Mouse (Mus musculus) forebrain, embryonic 11.5 days (tissue): ENCODE measurements around the gene Stx5a. TPM values are rescaled to one million over a fixed set of nuclear protein-coding genes. Genes with fewer than 3 reads are reported as not detected.

ENCODE experiments used
- ATAC-seq: fragments of 200-750 bp; cut with Nextera tagmentation; replicated peaks from 2 replicates; pipeline ENCODE4 v1.8.0; 2017; ENCODE audit warnings: moderate TSS enrichment; ENCODE audit not compliant: low FRiP score
- DNase-seq: peaks from one replicate; pipeline ENCODE4 v3.0.0-alpha.2; 2017; ENCODE audit warnings: low spot score
- H3K27ac ChIP-seq: fragments of 300-500 bp; sonication (generic); 2 replicates; pipeline ENCODE4 v1.5.1; 2014; ENCODE audit warnings: low read depth, low read length
- H3K27me3 ChIP-seq: fragments of 300-500 bp; sonication (generic); 2 replicates; pipeline ENCODE4 v1.6.1; 2014; ENCODE audit warnings: mild to moderate bottlenecking, low read length, mixed read lengths; ENCODE audit not compliant: control insufficient read depth, insufficient read depth
- H3K36me3 ChIP-seq: fragments of 300-500 bp; sonication (generic); 2 replicates; pipeline ENCODE4 v1.6.1; 2014; ENCODE audit warnings: mild to moderate bottlenecking, low read length, moderate library complexity, mixed read lengths; ENCODE audit not compliant: control insufficient read depth, insufficient read depth
- H3K4me1 ChIP-seq: fragments of 300-500 bp; sonication (generic); replicated peaks from 2 replicates; pipeline ENCODE4 v1.6.1; 2014; ENCODE audit warnings: low read length, mixed read lengths; ENCODE audit not compliant: control insufficient read depth, insufficient read depth
- H3K4me2 ChIP-seq: fragments of 300-500 bp; sonication (generic); 2 replicates; pipeline ENCODE4 v1.6.1; 2014; ENCODE audit warnings: low read depth, mild to moderate bottlenecking, low read length, moderate library complexity, mixed read lengths; ENCODE audit not compliant: severe bottlenecking
- H3K4me3 ChIP-seq: fragments of 300-500 bp; sonication (generic); 2 replicates; pipeline ENCODE4 v1.5.1; 2014; ENCODE audit warnings: low read depth, low read length
- H3K9ac ChIP-seq: fragments of 300-500 bp; sonication (generic); 2 replicates; pipeline ENCODE4 v1.6.1; 2014; ENCODE audit warnings: low read length
- H3K9me3 ChIP-seq: fragments of 300-500 bp; sonication (generic); 2 replicates; pipeline ENCODE4 v1.6.1; 2016; ENCODE audit warnings: low read length, mixed read lengths; ENCODE audit not compliant: control insufficient read depth
- WGBS: fragments of 180-500 bp; shearing (Covaris S2); extraction: QIAGEN DNeasy Blood & Tissue Kit; methylation state at CpG from one replicate; pipeline ENCODE4 v1.1.7; 2014; 5-methylcytosine and 5-hydroxymethylcytosine counted together
- polyA plus RNA-seq: library from polyadenylated mRNA; unstranded; fragments of >200 nt; fragmentation: Nextera tagmentation; extraction: Ambion mirVana; gene quantifications from 2 replicates; pipeline ENCODE4 v1.2.1, GENCODE M21; 2014

The Stx5a gene
- polyA plus RNA-seq, 1 experiment from 2014 or later: 93.8 TPM

DNA sequence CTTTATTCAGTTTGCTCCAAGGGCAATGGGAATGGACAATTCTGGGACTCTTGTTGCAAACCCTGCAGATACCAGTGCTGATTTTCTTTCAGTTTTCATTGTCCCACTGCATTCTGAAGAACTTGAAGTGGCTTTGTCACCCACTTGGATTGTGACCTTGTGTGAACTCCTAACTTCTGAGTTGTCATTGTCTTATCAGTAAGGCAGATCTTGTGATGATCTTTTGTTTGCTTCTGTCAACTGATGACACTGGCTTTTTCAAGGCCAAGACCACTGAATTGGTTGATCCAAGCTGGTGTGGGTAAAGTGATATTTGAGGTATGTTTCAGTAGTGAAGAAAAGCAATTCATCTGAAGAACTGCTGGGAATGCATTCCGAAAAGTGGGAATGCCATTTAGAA lies 4.2 kb downstream of the Stx5a start:
- ATAC-seq (no peak), DNase-seq (no peak)
- no peaks in the 10 kb centered on the region for H3K27me3 ChIP-seq
- peaks cover 7% of the 10 kb centered on the region; the same call in 1 of the 2 replicates for H3K36me3 ChIP-seq
- no peak overlapping the region for H3K9ac ChIP-seq
- H3K4me2 ChIP-seq: no peak overlapping the region
- no peak overlapping the region for H3K4me3 ChIP-seq
- H3K4me1 ChIP-seq: peaks cover 12% of the 10 kb centered on the region
- 92% methylated on average over 1 of the region's 1 CpGs for WGBS
- H3K27ac ChIP-seq: no peak overlapping the region
- no peaks in the 10 kb centered on the region for H3K9me3 ChIP-seq

DNA sequence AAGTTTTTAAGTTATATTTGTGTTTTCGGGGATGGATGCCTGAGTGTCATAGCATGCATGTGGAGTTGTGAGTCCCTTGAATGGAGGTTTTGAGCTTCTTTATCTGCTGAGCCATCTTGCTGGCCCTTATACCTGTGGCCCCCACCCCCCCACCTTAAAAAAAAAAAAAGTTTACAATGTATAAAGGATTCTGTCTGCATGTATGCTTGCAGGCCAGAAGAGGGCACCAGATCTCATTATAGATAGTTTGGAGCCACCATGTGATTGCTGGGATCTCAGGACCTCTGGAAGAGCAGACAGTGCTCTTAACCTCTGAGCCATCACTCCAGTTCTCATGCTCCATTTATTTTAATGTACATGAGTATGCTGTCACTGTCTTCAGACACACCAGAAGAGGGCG lies 6.2 kb downstream of the Stx5a start:
- ATAC-seq (no peak), DNase-seq (no peak)
- Histone ChIP-seq H3K9me3 (no peaks in the 10 kb centered on the region), H3K4me3 (no peak overlapping the region), H3K4me2 (no peak overlapping the region), H3K27me3 (no peaks in the 10 kb centered on the region), H3K9ac (no peak overlapping the region), H3K36me3 (peaks cover 7% of the 10 kb centered on the region; the same call in 1 of the 2 replicates), H3K27ac (no peak overlapping the region), H3K4me1 (peaks cover 3% of the 10 kb centered on the region; the same call in 1 of the 2 replicates)
- WGBS: 79% methylated on average over 2 of the region's 2 CpGs

GRCm38 (mm10) chr19:8755652-8756051 lies 14.4 kb downstream of the Stx5a start:
- Histone ChIP-seq H3K4me3 (no peak overlapping the region), H3K9ac (no peak overlapping the region), H3K9me3 (no peaks in the 10 kb centered on the region), H3K4me1 (peaks cover 3% of the 10 kb centered on the region; the same call in 1 of the 2 replicates), H3K4me2 (no peak overlapping the region), H3K36me3 (peaks cover 3% of the 10 kb centered on the region; the same call in 1 of the 2 replicates), H3K27me3 (no peaks in the 10 kb centered on the region), H3K27ac (no peak overlapping the region)
- ATAC-seq: no peak
- no peak for DNase-seq
- WGBS: 80% methylated on average over 3 of the region's 3 CpGs

GRCm38 (mm10) chr19:8756635-8757387 lies 15.6 kb downstream of the Stx5a start, which contains the start of gene Nxf1:
Gene Nxf1, plus strand, starts transcription at chr19:8757073.
- Histone ChIP-seq H3K9ac (peak within 1 kb of the TSS; percentile 90), H3K9me3 (no peaks in the 10 kb centered on the region), H3K4me3 (peak within 1 kb of the TSS; percentile 95), H3K27me3 (no peaks in the 10 kb centered on the region), H3K27ac (peak within 1 kb of the TSS; percentile 63), H3K4me2 (peak within 1 kb of the TSS; percentile 76), H3K36me3 (peaks cover 3% of the 10 kb centered on the region; the same call in 1 of the 2 replicates), H3K4me1 (peaks cover 3% of the 10 kb centered on the region; the same call in 1 of the 2 replicates)
- ATAC-seq: peak; percentile 94
- under 1% methylated on average over 74 of the region's 75 CpGs for WGBS
- peak; percentile 96 for DNase-seq

DNA sequence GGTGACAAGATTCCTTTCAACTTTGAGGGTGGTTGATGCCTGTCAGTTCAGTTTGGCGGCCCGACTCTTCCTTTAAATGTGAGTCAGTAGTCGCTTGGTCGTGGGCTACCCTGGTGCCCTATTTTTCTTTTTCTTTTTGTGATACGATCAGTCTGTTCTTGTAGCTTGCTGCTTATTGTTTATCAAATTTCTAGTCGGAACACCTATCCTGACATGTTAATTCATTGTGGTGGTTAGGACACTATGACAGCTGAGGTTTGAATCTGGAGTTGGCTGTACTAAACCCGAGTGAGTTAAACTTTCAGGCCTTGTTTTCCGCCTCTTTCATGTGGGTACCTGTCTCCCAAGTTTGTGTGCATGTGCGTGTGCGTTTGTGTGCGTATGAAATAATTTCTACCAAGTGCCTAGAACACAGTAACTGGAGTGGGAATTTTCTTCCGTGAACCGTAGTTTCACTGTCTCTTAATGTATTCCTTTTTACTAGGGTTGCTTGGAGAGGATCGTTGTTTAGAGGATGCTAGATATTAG lies 16.3 kb downstream of the Stx5a start:
- no peak overlapping the region for H3K27ac ChIP-seq
- no peaks in the 10 kb centered on the region for H3K9me3 ChIP-seq
- H3K27me3 ChIP-seq: no peaks in the 10 kb centered on the region
- DNase-seq (no peak), ATAC-seq (no peak)
- H3K4me2 ChIP-seq: peak overlapping the region; percentile 76
- H3K4me1 ChIP-seq: peaks cover 3% of the 10 kb centered on the region; the same call in 1 of the 2 replicates
- H3K4me3 ChIP-seq: peak overlapping the region; percentile 95
- H3K36me3 ChIP-seq: peaks cover 3% of the 10 kb centered on the region; the same call in 1 of the 2 replicates
- peak overlapping the region; percentile 90 for H3K9ac ChIP-seq
- WGBS: 9% methylated on average over 14 of the region's 14 CpGs

DNA sequence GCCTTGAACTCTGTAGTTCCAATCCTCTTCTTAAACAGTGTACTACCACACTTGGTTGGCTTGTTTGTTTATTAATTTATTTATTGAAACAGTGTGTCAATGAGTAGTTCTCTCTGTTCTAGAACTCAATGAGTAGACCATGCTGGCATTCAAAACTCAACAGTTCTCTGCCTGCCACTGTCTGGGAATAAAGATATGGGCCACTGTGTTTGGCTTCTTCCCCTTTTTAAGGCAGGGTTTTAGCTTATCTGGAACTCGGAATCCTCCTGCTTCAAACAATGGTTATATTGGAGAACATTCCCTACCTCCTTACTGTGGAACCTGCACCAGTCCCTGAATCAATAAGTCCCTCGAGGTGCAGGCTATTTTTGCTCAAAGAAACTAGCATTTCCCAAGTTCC lies 17.7 kb downstream of the Stx5a start:
- 89% methylated on average over 2 of the region's 2 CpGs for WGBS
- DNase-seq (no peak), ATAC-seq (no peak)
- Histone ChIP-seq H3K4me2 (no peak overlapping the region), H3K4me1 (peaks cover 3% of the 10 kb centered on the region; the same call in 1 of the 2 replicates), H3K36me3 (peaks cover 9% of the 10 kb centered on the region; the same call in 1 of the 2 replicates), H3K9ac (no peak overlapping the region), H3K9me3 (no peaks in the 10 kb centered on the region), H3K27ac (no peak overlapping the region), H3K4me3 (no peak overlapping the region), H3K27me3 (no peaks in the 10 kb centered on the region)

GRCm38 (mm10) chr19:8760757-8761156 lies 19.5 kb downstream of the Stx5a start:
- H3K36me3 ChIP-seq: peaks cover 22% of the 10 kb centered on the region
- ATAC-seq: no peak
- WGBS: 84% methylated on average over 2 of the region's 2 CpGs

DNA sequence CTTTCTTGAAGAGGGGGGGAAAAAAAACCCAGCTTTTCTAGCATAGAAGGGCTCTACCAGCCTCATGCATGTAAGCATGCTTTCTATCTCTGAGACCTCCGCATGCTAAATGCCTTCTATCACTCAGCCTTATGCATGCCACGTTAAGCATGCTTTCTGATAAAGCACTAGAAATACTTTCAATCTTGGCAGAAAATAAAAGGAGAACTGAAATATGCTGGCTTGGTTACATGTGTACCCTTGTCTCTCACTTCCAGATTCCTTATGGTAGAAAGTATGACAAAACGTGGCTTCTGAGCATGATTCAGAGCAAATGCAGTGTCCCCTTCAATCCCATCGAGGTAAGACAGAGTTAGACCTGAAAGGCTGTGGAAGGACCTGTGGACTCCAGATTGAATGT lies 22.1 kb downstream of the Stx5a start:
- H3K4me3 ChIP-seq: no peak overlapping the region
- H3K4me2 ChIP-seq: no peak overlapping the region
- WGBS: 94% methylated on average over 4 of the region's 4 CpGs
- no peaks in the 10 kb centered on the region; the same call in 1 of the 2 replicates for H3K9me3 ChIP-seq
- no peak overlapping the region for H3K9ac ChIP-seq
- no peak for DNase-seq
- peaks cover 40% of the 10 kb centered on the region for H3K36me3 ChIP-seq
- H3K27ac ChIP-seq: no peak overlapping the region
- no peak for ATAC-seq
- H3K27me3 ChIP-seq: no peaks in the 10 kb centered on the region
- no peaks in the 10 kb centered on the region; the same call in 1 of the 2 replicates for H3K4me1 ChIP-seq

More at GRCm38 (mm10) chr19:8760757-8761156, 19.5 kb downstream of the Stx5a start:
- no peak for DNase-seq
- Histone ChIP-seq H3K4me2 (no peak overlapping the region), H3K27ac (no peak overlapping the region), H3K4me1 (peaks cover 3% of the 10 kb centered on the region; the same call in 1 of the 2 replicates), H3K27me3 (no peaks in the 10 kb centered on the region), H3K9me3 (no peaks in the 10 kb centered on the region; the same call in 1 of the 2 replicates), H3K9ac (no peak overlapping the region), H3K4me3 (no peak overlapping the region)
